Mouse (Mus musculus): Measurements from ENCODE around the gene Fancc. TPM values are rescaled to one million over a fixed set of nuclear protein-coding genes. Genes with fewer than 3 reads are reported as not detected.

Gene Fancc
- total RNA-seq, 2 experiments from 2014 or later: 7.8 to 8.3 TPM

DNA sequence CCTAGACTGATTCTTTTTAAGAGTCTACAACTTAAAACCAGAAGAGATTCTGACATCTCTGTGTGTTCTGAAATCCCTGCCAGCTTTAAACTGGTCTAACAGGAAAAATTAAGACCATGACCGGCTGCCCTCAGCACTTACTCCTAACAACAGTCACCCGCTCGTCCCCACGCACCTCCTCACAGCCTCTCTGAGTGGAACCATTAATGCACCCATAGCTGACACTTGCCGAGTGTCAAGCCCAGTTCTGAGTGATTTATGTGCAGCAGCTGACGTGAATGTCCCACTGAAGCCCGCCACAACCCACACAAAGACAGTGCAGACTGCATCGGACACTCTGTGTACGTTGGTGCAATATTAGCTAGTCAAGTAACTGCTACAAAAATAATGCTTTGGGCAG, 251.9 kb downstream of the Fancc start:
- peak overlapping the region; percentile 69 for H3K27ac ChIP-seq
- peak overlapping the region; percentile 39; the same call in 1 of the 2 replicates for H3K4me3 ChIP-seq
- no peak for DNase-seq (ENCODE audit: extremely low spot score in 1 of 2, low spot score in 2 of 2)
- no peak for TF ChIP-seq CTCF (IDR thresholded peaks at IDR 0.05)
- intact Hi-C loops (cut with DNase I): loop anchor here (5.0 to 10.0 kb wide), 3 partner anchors 198 to 320 kb away; no protein-coding TSS in a partner anchor

GRCm38 (mm10) chr13:63244425-63244824, 252.7 kb downstream of the Fancc start:
- TF ChIP-seq CTCF (IDR thresholded peaks at IDR 0.05): no peak
- intact Hi-C loops (cut with DNase I): loop anchor here (5.0 to 10.0 kb wide), 3 partner anchors 147 to 337 kb away; no protein-coding TSS in a partner anchor

GRCm38 (mm10) chr13:63243586-63243985, 253.5 kb downstream of the Fancc start:
- peak overlapping the region; percentile 86 for H3K4me3 ChIP-seq
- no peak for DNase-seq (ENCODE audit: extremely low spot score in 1 of 2, low spot score in 2 of 2)
- intact Hi-C loops (cut with DNase I): loop anchor here (2.0 to 10.0 kb wide), 4 partner anchors 87 to 336 kb away; no protein-coding TSS in a partner anchor
- peak overlapping the region; percentile 55 for H3K27ac ChIP-seq
- no peak for TF ChIP-seq CTCF (IDR thresholded peaks at IDR 0.05)

More at GRCm38 (mm10) chr13:63244425-63244824, 252.7 kb downstream of the Fancc start:
- no peak for DNase-seq (ENCODE audit: extremely low spot score in 1 of 2, low spot score in 2 of 2)
- Histone ChIP-seq H3K4me3 (peak overlapping the region; percentile 39), H3K27ac (peak overlapping the region; percentile 69)

- no peak for TF ChIP-seq CTCF (IDR thresholded peaks at IDR 0.05)
- no peak for DNase-seq (ENCODE audit: extremely low spot score in 1 of 2, low spot score in 2 of 2)
- Histone ChIP-seq H3K4me3 (peak overlapping the region; percentile 86), H3K27ac (peak overlapping the region; percentile 99)
- intact Hi-C loops (cut with DNase I): loop anchor here (2.0 to 10.0 kb wide), 4 partner anchors 88 to 335 kb away; no protein-coding TSS in a partner anchor
Observed at GRCm38 (mm10) chr13:63242401-63243192, 254.5 kb downstream of the Fancc start.

- peak overlapping the region; percentile 86 for H3K4me3 ChIP-seq
- no peak for TF ChIP-seq CTCF (IDR thresholded peaks at IDR 0.05)
- no peak for DNase-seq (ENCODE audit: extremely low spot score in 1 of 2, low spot score in 2 of 2)
- H3K27ac ChIP-seq: peak overlapping the region; percentile 99
- intact Hi-C loops (cut with DNase I): loop anchor here (2.0 to 10.0 kb wide), 4 partner anchors 89 to 334 kb away; no protein-coding TSS in a partner anchor
Observed at GRCm38 (mm10) chr13:63241665-63242064, 255.4 kb downstream of the Fancc start.

GRCm38 (mm10) chr13:63240835-63241234, 256.2 kb downstream of the Fancc start:
- intact Hi-C loops (cut with DNase I): loop anchor here (5.0 to 10.0 kb wide), 3 partner anchors 144 to 334 kb away; no protein-coding TSS in a partner anchor
- Histone ChIP-seq H3K4me3 (peak overlapping the region; percentile 86), H3K27ac (peak overlapping the region; percentile 99)
- no peak for TF ChIP-seq CTCF (IDR thresholded peaks at IDR 0.05)
- no peak for DNase-seq (ENCODE audit: extremely low spot score in 1 of 2, low spot score in 2 of 2)

DNA sequence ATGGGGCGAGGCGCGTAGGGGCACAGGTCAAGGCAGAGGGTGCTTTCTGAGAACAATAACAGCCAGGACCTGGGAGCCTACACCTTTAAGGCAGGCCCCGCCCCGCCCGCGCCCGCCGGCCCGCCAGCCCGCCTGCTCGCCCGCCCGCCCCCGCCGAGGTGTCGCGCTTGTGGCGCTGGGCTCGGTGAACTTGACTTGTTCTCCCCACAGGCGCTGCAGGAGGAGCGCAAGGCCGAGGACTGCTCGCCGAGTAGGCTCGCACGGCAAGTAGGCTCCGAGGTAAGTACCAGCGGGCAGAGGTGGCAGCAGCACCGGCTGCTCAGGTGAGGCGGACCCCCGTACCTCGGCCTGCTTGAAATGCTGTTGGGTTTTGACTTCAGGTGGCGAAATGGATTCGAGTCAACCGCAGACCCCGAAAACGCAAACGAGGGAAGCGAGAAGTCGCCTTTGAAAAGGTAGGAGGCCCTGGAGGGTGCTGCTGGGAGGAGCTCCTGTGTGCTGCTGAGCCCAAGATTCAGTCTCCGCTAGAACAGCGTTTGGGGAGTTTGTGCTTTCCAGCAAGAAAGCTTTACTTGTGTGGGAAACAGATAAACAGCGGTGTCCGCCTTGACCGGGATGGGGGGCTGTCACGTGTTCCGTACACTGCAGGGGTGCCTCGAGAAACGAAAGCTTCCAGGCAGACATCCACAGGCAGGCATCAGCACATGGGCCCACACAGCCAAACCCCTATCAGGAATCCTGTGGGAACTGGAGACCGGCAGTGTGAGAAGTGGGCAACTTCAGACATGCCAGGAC, 257.0 kb downstream of the Fancc start:
- no peak for TF ChIP-seq CTCF (IDR thresholded peaks at IDR 0.05)
- intact Hi-C loops (cut with DNase I): loop anchor here (5.0 to 10.0 kb wide), 3 partner anchors 143 to 333 kb away; no protein-coding TSS in a partner anchor
- peak overlapping the region; percentile 86 for H3K4me3 ChIP-seq
- peak; percentile 82 to 84 for DNase-seq (ENCODE audit: extremely low spot score in 1 of 2, low spot score in 2 of 2)
- peak overlapping the region; percentile 99 for H3K27ac ChIP-seq

- H3K4me3 ChIP-seq: peak overlapping the region; percentile 86
- intact Hi-C loops (cut with DNase I): no loop called here
- DNase-seq (ENCODE audit: extremely low spot score in 1 of 2, low spot score in 2 of 2): no peak
- peak overlapping the region; percentile 99 for H3K27ac ChIP-seq
- TF ChIP-seq CTCF (IDR thresholded peaks at IDR 0.05): no peak
Observed at GRCm38 (mm10) chr13:63239301-63239804, 257.7 kb downstream of the Fancc start.

- no peak overlapping the region for H3K27ac ChIP-seq
- intact Hi-C loops (cut with DNase I): no loop called here
- H3K4me3 ChIP-seq: no peak overlapping the region
- no peak for DNase-seq (ENCODE audit: extremely low spot score in 1 of 2, low spot score in 2 of 2)
- no peak for TF ChIP-seq CTCF (IDR thresholded peaks at IDR 0.05)
Observed at GRCm38 (mm10) chr13:63238045-63238444, 259.0 kb downstream of the Fancc start.

DNA sequence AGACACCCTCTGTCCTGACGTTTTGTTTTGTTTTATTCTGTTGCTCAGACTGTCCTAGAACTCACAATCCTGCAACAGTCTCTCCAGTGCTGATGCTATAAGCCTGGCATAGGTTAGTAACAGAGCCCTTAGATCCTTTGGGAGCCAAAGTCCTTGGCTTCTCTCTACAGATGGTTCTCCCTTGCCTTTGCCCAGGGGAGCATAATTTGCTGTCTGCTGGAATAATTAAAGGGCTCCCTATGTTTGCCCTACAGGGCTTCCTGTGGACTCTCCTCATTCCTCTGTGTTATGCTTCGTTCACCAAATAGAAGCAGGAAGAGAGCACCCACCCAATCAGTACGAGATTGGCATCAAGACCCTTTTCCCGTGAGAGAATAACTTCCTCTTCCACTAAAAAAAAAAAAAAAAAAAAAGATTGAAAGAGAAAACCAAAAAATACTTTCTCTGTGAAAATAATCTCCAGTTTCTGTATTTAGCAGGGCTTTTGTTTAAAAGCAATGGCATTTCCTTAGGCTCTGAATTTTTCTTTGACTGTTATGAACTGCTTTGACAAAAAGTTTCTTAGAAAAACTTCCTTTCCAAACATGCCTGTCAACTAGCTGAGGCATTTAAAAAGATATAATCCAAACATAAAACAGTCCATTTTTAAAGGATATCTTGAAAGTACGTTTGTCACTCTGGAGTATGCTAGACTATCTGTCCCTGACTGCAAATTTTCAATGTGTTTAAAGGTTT, 260.8 kb downstream of the Fancc start:
- no peak overlapping the region for H3K4me3 ChIP-seq
- peak overlapping the region; percentile 9; the same call in 1 of the 2 replicates for H3K27ac ChIP-seq
- DNase-seq (ENCODE audit: extremely low spot score in 1 of 2, low spot score in 2 of 2): no peak
- intact Hi-C loops (cut with DNase I): no loop called here
- TF ChIP-seq CTCF (IDR thresholded peaks at IDR 0.05): no peak

DNA sequence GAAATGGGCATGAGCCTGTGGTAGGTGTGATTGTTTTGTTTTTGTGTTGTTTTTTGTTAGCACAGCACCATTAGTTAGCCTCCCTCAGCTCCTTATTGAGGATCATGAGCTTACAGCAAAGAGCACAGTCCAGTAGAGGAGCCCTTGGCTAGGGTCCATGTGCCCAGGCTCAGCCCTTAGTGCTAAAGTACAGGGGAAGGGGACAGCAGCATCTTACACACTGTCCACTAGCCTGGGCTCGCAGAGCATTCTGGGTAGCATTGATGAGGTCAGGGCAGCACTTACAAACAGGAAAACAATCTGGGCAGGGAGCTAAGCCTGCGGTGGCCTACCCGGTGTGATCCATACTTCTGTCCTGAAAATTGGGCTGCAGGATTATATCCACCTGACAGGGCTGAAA, 261.5 kb downstream of the Fancc start:
- TF ChIP-seq CTCF (IDR thresholded peaks at IDR 0.05): no peak
- Histone ChIP-seq H3K4me3 (no peak overlapping the region), H3K27ac (no peak overlapping the region)
- intact Hi-C loops (cut with DNase I): no loop called here
- no peak for DNase-seq (ENCODE audit: extremely low spot score in 1 of 2, low spot score in 2 of 2)

Small RNA genes lying within 50 kb of the gene (microRNA-seq; reads per million reads assigned to microRNA genes)
- 23,380 to 23,629 reads per million in 2 experiments for gene Mir23b
- 0 reads per million in 2 experiments for gene Mir24-1
- 863 to 1,236 reads per million in 2 experiments for gene Mir27b
- gene Mir3074-1: 0 reads per million in 2 experiments

Other genes with a start within 250 kb of the Fancc start
- gene Ptch1, start 76.3 kb upstream of the Fancc start, total RNA-seq (2021): 10 to 100 TPM; 53.5 to 58.2 TPM